Mouse (Mus musculus) CD4-positive helper T cell, adult 2 months (primary cell): ENCODE data around the gene Rac2.

Experiments
- DNase-seq: peaks from one replicate; pipeline ENCODE4 v3.0.0-alpha.2; 2012; ENCODE audit warnings: low read depth, missing footprints, low spot score

Rac2 gene

GRCm38 (mm10) chr15:78572658-78573397 lies at the start of gene Rac2:
Gene Rac2, minus strand, starts transcription at chr15:78572783.
- DNase-seq = peak; percentile 80

- no peak for DNase-seq
Observed at GRCm38 (mm10) chr15:78616973-78617372, 44.4 kb upstream of the Rac2 start.

GRCm38 (mm10) chr15:78614536-78614935 lies 42.0 kb upstream of the Rac2 start:
- peak; percentile 81 for DNase-seq

DNA sequence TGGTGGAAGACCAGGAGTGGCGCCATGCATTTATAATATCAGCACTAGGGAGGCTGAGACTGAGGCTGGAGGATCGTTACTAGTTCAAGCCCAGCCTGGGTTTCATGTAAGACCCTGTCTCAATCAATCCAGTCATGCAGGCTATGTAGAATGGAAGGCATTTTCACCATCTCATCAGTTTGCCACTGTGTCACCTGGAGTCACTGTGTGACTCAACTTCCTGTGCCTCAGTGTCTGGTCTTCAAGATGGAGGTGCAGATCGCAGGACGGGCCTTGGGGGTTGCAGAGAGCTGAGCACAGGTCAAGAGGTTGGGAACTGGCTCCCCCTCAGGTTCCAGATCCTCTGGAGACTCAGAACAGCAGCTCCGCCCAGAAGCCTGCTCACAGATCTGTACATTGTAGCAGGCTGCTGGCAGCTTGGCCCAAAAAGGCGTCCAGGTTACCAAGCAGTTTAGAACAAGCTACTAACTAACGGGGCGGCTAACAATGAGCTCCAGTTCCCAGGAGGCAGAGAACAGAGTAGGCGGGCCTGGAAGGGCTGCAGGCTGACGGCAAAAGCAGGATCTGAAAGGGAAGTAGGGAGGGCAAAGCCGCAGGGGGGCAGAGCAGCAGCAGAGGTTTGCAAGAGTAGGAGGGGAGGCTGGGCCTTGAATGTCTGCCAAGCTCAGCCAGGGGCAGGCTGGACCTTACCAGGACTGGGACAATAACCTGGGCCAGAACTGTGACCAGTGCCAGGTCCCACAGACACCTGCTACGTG lies 38.3 kb upstream of the Rac2 start:
- no peak for DNase-seq

DNA sequence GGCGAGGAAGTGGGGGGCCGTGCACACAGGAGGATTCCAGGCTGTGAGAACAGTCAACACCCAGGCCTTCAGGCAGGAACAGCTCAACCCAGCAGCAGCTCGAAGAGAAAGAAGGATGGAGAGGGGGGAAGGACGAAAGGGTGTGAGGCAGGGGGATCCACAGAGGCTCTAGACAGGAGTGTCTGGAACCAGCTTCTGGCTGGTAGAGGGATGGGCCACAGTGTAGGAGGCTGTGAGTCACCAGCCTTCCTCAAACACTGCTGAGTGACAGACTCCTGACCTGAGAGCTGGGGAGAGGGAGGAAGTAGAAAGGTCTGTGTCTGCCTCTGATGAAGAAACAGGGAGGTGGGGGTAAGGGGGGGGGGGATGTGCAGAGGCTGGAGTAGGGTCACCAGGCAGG lies 34.9 kb upstream of the Rac2 start:
- DNase-seq = peak; percentile 61

DNA sequence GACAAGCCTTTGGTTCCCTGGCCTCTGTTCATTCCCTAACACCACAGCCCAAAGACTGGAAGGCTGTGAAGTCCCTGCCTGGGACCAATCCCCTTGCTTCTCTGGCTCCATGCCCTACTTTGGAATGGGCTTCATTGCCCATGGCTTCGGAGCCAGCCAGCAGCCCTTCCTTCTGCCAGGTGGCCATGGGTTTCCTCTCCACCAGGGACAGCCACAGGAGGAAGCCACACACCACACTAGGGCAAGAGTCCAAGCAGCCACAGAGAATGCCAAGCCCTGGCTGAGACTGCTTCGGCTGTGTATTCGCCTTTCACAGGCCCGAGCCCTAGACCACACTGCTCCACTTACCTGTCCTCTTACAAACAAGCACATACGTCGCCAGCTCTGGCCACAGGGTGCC lies 33.5 kb upstream of the Rac2 start:
- DNase-seq = no peak

DNA sequence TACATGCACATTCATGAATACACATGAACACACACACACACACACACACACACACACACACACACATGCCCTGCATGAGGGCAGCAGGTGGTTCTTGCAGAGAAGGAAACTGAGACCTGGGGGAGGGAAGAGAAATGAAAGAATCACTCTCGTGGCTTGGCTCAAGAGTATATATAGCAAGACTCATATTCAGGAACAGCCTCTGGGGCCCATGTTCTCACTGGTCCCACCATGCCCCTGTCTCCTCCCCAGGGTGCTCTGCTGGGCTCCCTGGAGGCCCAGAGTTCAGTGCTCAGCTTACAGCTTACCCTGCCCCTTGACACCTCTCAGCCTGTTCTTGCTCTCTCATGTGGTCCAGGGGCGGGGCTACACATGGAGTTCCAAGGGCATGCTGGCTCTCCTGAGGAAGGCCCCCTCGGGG lies 32.8 kb upstream of the Rac2 start:
- DNase-seq = peak; percentile 54

- no peak for DNase-seq
Observed at GRCm38 (mm10) chr15:78604255-78604654, 31.7 kb upstream of the Rac2 start.

DNA sequence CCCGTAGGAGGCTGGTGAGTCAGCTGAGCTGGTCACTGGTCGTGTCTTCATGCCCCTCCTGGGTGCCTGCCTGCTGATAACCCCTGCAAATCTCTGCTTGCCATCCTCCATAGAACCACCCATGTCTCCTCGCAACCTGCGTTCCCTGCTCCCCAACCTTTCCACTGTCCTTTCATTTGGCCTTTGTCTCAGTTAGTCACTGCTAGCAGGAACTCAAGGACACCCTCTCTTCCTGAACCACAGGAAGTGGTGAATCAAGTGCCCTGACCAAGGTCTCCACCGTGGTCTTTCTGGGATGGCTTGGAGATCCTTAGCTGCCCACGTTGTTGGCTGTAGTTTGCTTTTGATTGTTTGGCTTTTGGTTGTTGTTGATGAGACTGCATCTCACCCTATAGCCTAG lies 28.6 kb upstream of the Rac2 start:
- DNase-seq = no peak

- DNase-seq = no peak
Observed at GRCm38 (mm10) chr15:78599529-78600193, 27.1 kb upstream of the Rac2 start.

GRCm38 (mm10) chr15:78599124-78599523 lies 26.5 kb upstream of the Rac2 start:
- DNase-seq = no peak

DNA sequence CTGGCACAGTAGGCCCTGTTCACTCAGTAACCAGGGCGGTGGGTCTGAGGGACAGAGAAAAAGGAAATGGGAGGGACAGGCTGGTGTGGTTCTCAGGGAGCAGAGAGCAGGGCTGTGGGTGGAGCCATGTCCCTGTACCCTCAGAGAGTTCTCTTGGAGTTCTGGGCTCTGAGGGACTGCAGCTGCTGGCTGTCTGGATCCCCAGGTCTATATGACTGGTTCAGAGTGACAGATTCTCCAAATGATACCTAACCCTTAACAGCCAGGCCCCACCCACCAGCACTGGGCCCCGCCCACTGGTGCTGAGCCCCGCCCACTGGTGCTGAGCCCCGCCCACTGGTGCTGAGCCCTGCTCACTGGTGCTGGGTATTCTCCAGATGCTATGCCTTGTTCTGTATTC lies 25.1 kb upstream of the Rac2 start:
- DNase-seq = peak; percentile 69

GRCm38 (mm10) chr15:78596914-78597313 lies 24.3 kb upstream of the Rac2 start, which contains the start of gene Cyth4:
Gene Cyth4, plus strand, starts transcription at chr15:78597047.
- peak; percentile 79 for DNase-seq

DNA sequence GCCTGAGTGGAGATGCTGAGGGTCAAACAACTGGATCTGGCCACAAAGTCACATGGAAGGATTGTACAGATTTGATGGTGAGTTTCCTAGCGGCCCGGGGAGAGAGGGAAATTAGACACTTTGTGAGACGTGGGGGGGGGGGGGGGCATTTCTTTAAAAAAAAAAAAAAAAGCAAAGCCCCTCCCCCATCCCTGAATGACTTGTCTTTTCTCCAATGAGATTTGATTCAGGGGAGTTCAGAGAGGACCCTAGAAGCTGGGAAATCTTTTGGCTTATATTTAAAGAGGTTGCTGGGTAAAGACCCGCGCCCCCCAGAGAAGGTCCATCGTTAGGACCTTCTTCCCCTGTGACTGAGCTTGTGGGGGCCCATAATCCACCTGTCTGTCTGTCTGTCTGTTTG lies 23.9 kb upstream of the Rac2 start:
- DNase-seq = no peak

GRCm38 (mm10) chr15:78595468-78595867 lies 22.9 kb upstream of the Rac2 start:
- DNase-seq = no peak

DNA sequence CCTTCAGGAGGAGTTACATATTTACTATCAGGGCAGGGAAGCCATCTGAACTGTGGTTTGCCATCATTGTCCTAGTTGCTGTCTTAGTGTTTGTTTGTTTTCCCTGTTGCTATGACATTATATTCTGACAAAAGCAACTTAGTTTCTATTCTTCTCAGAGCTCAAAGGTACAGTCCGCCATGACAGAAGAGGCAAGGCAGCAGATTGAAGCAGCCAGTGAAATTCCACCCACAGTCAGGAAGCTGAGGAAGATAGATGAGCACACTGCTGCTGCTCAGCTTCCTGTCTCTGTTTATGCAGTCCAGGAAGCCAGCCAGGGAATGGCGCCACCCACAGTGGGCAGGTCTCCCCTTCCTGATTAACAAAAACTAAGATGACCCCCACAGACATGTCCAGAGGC lies 22.2 kb upstream of the Rac2 start:
- DNase-seq = peak; percentile 85

- DNase-seq = no peak
Observed at GRCm38 (mm10) chr15:78593896-78594425, 21.4 kb upstream of the Rac2 start.

DNA sequence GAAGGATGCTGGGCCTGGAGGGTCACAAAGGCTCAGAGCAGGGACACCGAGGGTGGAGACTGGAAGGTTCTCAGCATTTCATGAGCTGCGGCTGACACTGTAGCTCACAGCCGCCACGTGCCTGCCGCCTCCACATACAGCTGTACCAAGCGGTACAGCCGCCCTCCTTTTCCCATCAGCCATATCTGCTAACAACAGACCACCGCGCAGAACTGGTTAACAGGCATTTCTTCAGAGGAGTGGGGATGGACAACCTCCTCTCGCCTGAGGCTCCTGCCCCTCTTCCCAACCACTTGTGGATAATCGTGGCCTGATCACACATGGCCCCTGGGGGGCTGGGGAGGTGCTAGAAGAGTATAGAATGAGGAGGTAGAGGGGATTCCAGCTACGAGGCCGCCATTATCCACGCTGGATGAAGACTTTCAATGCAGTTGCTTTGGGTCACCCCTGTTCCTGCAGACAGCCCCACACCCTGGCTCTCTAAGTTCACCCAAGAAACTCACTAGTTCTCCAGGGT lies 19.9 kb upstream of the Rac2 start:
- peak; percentile 57 for DNase-seq

GRCm38 (mm10) chr15:78591680-78592451 lies 19.3 kb upstream of the Rac2 start:
- DNase-seq = peak; percentile 85

DNA sequence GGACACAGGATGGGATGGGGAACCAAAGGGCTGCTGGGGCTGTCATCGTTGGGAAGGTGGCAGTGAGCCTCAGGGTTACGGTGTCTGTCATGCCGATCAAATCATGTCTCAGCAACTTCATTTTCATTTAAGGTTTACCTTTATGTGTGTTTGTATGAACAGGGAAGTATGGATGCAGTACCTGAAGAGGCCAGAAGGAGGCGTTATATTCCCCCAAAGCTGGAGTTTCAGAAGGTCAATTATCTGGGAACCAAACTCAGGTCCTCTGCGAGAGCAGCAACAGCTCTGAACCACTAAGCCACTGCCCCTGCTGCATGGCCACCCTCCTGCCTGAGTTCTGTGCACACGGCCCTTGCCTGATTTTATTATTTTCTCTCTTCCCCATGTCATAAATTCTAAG lies 18.2 kb upstream of the Rac2 start:
- DNase-seq = no peak

DNA sequence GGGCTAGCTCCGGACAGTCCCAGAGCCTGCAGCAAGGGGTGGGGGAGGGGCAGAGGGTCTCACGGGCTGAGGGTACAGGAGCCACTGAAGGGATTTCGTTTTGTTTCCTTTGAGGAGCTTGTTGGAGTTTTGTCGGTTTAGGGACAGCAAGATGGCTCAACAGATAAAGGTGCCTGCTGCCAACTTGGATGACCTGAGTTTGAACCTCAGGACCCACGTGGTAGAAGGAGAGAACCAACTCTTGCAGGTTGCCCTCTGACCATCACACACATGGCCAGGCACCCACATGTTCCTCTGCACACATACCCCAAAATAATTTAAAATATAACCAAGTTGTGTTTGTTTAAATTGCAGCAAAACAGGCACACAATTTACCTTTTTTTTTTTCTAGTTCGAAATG lies 17.4 kb upstream of the Rac2 start:
- DNase-seq = no peak
